ENCODE assay signal across 8 mouse cellular contexts in genomic region chr15:63997705-63998409, GRCm38 (mm10).
DNase-seq lines count a peak whose midpoint lies in the region; ATAC-seq lines count a peak whose summit lies in the region.

No protein-coding gene starts in this region.

- ATAC-seq in forebrain, embryonic 11.5 days (replicated peaks; ENCODE audit: low FRiP score) = peak; percentile 96
- ATAC-seq in heart, embryonic 16.5 days (replicated peaks; ENCODE audit: extremely low read depth, insufficient read depth, low FRiP score) = peak; percentile 94
- ATAC-seq in liver, embryonic 15.5 days (ENCODE audit: insufficient read depth) = peak; percentile 91
- peak; percentile 98 for ATAC-seq in neural tube, embryonic 12.5 days (ENCODE audit: low FRiP score, low read depth)

- peak overlapping the region; percentile 88 for H3K4me3 ChIP-seq in forebrain, embryonic 11.5 days (ENCODE audit: low read depth, low read length)
- H3K4me3 ChIP-seq in heart, embryonic 16.5 days (ENCODE audit: low read length) = peak overlapping the region; percentile 92
- H3K4me3 ChIP-seq in liver, embryonic 15.5 days (replicated peaks) = peak overlapping the region; percentile 79
- peak overlapping the region; percentile 82 for H3K4me3 ChIP-seq in neural tube, embryonic 12.5 days

- H3K27me3 ChIP-seq in forebrain, embryonic 11.5 days (ENCODE audit: control insufficient read depth, insufficient read depth, low read length) = no peaks in the 10 kb centered on the region
- H3K27me3 ChIP-seq in heart, embryonic 16.5 days (ENCODE audit: control insufficient read depth, insufficient read depth, low read length) = no peaks in the 10 kb centered on the region
- H3K27me3 ChIP-seq in liver, embryonic 15.5 days = no peaks in the 10 kb centered on the region
- no peaks in the 10 kb centered on the region for H3K27me3 ChIP-seq in neural tube, embryonic 12.5 days (replicated peaks)

- under 1% methylated on average over 75 of the region's 104 CpGs for WGBS in forebrain, embryonic 11.5 days
- under 1% methylated on average over 73 of the region's 104 CpGs for WGBS in heart, embryonic 16.5 days
- under 1% methylated on average over 98 of the region's 104 CpGs for WGBS in liver, embryonic 15.5 days (ENCODE audit: insufficient replicate concordance)
- under 1% methylated on average over 99 of the region's 104 CpGs for WGBS in neural tube, embryonic 12.5 days

- peaks cover 6% of the 10 kb centered on the region; the same call in 1 of the 2 replicates for H3K4me1 ChIP-seq in forebrain, embryonic 11.5 days (replicated peaks; ENCODE audit: control insufficient read depth, insufficient read depth, low read length)
- peaks cover 34% of the 10 kb centered on the region for H3K4me1 ChIP-seq in heart, embryonic 16.5 days (ENCODE audit: control insufficient read depth, insufficient read depth, low read length)
- H3K4me1 ChIP-seq in liver, embryonic 15.5 days (replicated peaks) = peaks cover 38% of the 10 kb centered on the region
- peaks cover 14% of the 10 kb centered on the region for H3K4me1 ChIP-seq in neural tube, embryonic 12.5 days

- H3K36me3 ChIP-seq in forebrain, embryonic 11.5 days (ENCODE audit: control insufficient read depth, insufficient read depth, low read length) = no peaks in the 10 kb centered on the region
- H3K36me3 ChIP-seq in heart, embryonic 16.5 days (ENCODE audit: control insufficient read depth, insufficient read depth) = no peaks in the 10 kb centered on the region
- no peaks in the 10 kb centered on the region for H3K36me3 ChIP-seq in liver, embryonic 15.5 days (replicated peaks)
- H3K36me3 ChIP-seq in neural tube, embryonic 12.5 days = no peaks in the 10 kb centered on the region

- peak overlapping the region; percentile 73 for H3K4me2 ChIP-seq in forebrain, embryonic 11.5 days (ENCODE audit: low read depth, low read length, severe bottlenecking)
- H3K4me2 ChIP-seq in heart, embryonic 16.5 days (ENCODE audit: low read depth, low read length) = peak overlapping the region; percentile 80
- peak overlapping the region; percentile 89 for H3K4me2 ChIP-seq in liver, embryonic 15.5 days
- peak overlapping the region; percentile 75 for H3K4me2 ChIP-seq in neural tube, embryonic 12.5 days (replicated peaks)

- H3K9me3 ChIP-seq in forebrain, embryonic 11.5 days (ENCODE audit: control insufficient read depth, low read length) = no peaks in the 10 kb centered on the region
- no peaks in the 10 kb centered on the region for H3K9me3 ChIP-seq in heart, embryonic 16.5 days (replicated peaks; ENCODE audit: control insufficient read depth, low read length)
- no peaks in the 10 kb centered on the region for H3K9me3 ChIP-seq in liver, embryonic 15.5 days (replicated peaks)
- no peaks in the 10 kb centered on the region for H3K9me3 ChIP-seq in neural tube, embryonic 12.5 days

- peak overlapping the region; percentile 88 for H3K27ac ChIP-seq in forebrain, embryonic 11.5 days (ENCODE audit: low read depth, low read length)
- H3K27ac ChIP-seq in heart, embryonic 16.5 days (ENCODE audit: low read length) = peak overlapping the region; percentile 93
- peak overlapping the region; percentile 89 for H3K27ac ChIP-seq in liver, embryonic 15.5 days (replicated peaks)
- peak overlapping the region; percentile 94 for H3K27ac ChIP-seq in neural tube, embryonic 12.5 days

- peak; percentile 77 to 81 for DNase-seq in CD8-positive naive resting alpha-beta T cell, adult 2 months (ENCODE audit: low read depth in 2 of 2, low spot score in 2 of 2)
- DNase-seq in c-Kit-positive CD71-negative TER-119-negative erythroid progenitor cells, embryonic 14.5 days (ENCODE audit: low read depth) = peak; percentile 94
- peak; percentile 98 for DNase-seq in forebrain, embryonic 11.5 days (ENCODE audit: low spot score)
- peak; percentile 98 to 99 for DNase-seq in kidney, postnatal 36 days
- DNase-seq in telencephalon, adult 2 months (ENCODE audit: low read depth, low spot score) = peak; percentile 86

- peak overlapping the region; percentile 97 for H3K9ac ChIP-seq in forebrain, embryonic 11.5 days (ENCODE audit: low read length)
- H3K9ac ChIP-seq in heart, embryonic 16.5 days (ENCODE audit: low read length) = peak overlapping the region; percentile 90
- peak overlapping the region; percentile 83 for H3K9ac ChIP-seq in liver, embryonic 15.5 days
- H3K9ac ChIP-seq in neural tube, embryonic 12.5 days = peak overlapping the region; percentile 93

Comparison
In these comparisons a context has a peak if more than half of its experiments do, and no peak if none do; other contexts are left out.
1. Peak in every context shown above with its lines: DNase-seq, ATAC-seq, H3K4me3 ChIP-seq and H3K27ac ChIP-seq.